In genomic region chr11:43505188-43505587, GRCm38 (mm10) we compare ENCODE assay signal across 16 mouse cellular contexts. TPM values are rescaled to one million over a fixed set of nuclear protein-coding genes. Genes with fewer than 3 reads are reported as not detected.
"Had no signal": no experiment of that assay in that cellular context is flagged by ENCODE, and none has a peak within 500 bp of the region (broad histone marks: within the 10 kb centered on the region; RNA-seq: fewer than 3 reads in every experiment).

No protein-coding gene starts in this region.

- H3K27me3 ChIP-seq: limb, embryonic 12.5 days; limb, embryonic 15.5 days; midbrain, embryonic 13.5 days had no signal

- H3K4me3 ChIP-seq: limb, embryonic 12.5 days; limb, embryonic 15.5 days; midbrain, embryonic 13.5 days had no signal

- H3K9me3 ChIP-seq: limb, embryonic 12.5 days; limb, embryonic 15.5 days; midbrain, embryonic 13.5 days had no signal

- DNase-seq: kidney, adult 2 months; kidney, postnatal 10 days; kidney, postnatal 36 days; liver, postnatal 0 days; lung, embryonic 14.5 days; thymus, adult 18-20 months; thymus, postnatal 36 days had no signal

- H3K4me2 ChIP-seq: limb, embryonic 12.5 days; limb, embryonic 15.5 days; liver, embryonic 11.5 days; lung, embryonic 14.5 days; midbrain, embryonic 13.5 days had no signal

- H3K9ac ChIP-seq: limb, embryonic 12.5 days; limb, embryonic 15.5 days; liver, embryonic 14.5 days; liver, postnatal 0 days; lung, embryonic 14.5 days; midbrain, embryonic 13.5 days had no signal

- H3K27ac ChIP-seq: limb, embryonic 12.5 days; limb, embryonic 15.5 days; liver, embryonic 14.5 days; macrophage; midbrain, embryonic 13.5 days had no signal

- H3K4me1 ChIP-seq: limb, embryonic 12.5 days; limb, embryonic 15.5 days; midbrain, embryonic 13.5 days had no signal

- ATAC-seq: liver, postnatal 0 days; lung, postnatal 0 days; midbrain, embryonic 13.5 days; midbrain, embryonic 16.5 days had no signal

- H3K36me3 ChIP-seq: limb, embryonic 12.5 days; limb, embryonic 15.5 days; midbrain, embryonic 13.5 days had no signal

RNA-seq across cellular contexts. Expression of gene Ccnjl, which starts 23.4 kb away (rescaled TPM):
- total RNA-seq: megakaryocyte, adult 5-6 weeks had no signal

RNA-seq across cellular contexts. Expression of gene C1qtnf2, which starts 31.1 kb away (rescaled TPM):
- total RNA-seq: megakaryocyte, adult 5-6 weeks had no signal
- polyA plus RNA-seq: macrophage had no signal
